Mouse (Mus musculus) bone marrow macrophage, adult 2 months (primary cell): ENCODE results near the gene Lmod1.

ENCODE experiments used
- CTCF ChIP-seq: IDR thresholded peaks from 2 replicates; pipeline ENCODE4 v1.5.1; 2012; ENCODE audit warnings: low read depth, mild to moderate bottlenecking, low read length, moderate library complexity
- POLR2A ChIP-seq: IDR thresholded peaks from 2 replicates; pipeline ENCODE4 v1.6.1; 2012; ENCODE audit warnings: mild to moderate bottlenecking, low read depth, low read length, borderline replicate concordance

DNA sequence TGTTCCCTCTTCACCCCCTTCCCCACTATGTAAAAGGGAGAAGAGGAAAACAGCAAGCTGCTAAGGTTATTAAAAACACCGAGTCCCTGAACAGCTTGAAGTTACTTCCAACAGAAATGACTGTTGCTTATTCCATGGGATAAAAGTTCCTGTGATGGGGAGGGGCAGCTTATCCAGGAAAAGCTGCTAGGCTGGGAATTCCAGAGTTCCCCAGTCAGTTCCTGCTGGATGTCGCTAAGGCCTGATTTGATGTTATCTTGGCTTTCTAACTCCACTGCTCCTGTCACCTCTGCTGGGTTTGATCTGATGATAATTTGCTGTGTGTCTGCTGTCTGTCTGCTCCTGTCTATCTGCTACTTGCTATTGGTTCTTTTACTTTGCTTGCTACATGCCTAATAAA lies 38.3 kb upstream of the Lmod1 start:
- TF ChIP-seq POLR2A (no peak), CTCF (no peak)
